Mouse (Mus musculus): ENCODE data around the gene Pex7.
A peak's percentile ranks its signal among the peaks of the same experiment; 100 is the strongest.

Gene Pex7

GRCm38 (mm10) chr10:19907246-19907804 lies at the start of gene Pex7:
Pex7 (minus strand) TSS chr10:19907689.
- peak; percentile 93 to 95 for DNase-seq

DNA sequence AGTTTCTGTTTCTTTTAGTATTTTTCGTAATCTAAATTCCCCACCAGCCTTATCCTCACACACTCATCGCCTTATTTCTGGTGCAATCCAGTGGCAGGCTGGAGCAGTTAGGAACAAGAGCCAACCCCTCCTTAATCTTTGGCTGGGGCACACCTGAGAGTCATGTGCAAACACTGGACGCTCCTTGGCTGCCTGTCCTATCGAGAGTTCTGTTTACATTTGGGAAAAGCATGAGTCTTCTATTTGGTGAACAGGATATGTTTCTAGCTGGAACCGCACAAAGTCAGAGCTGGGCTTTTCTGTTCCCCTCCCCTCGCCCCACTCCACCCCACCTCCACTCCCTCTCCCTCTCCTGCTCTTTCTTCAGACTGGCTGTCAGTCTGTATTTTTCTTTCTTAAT lies 49.3 kb upstream of the Pex7 start:
- no peak for DNase-seq

GRCm38 (mm10) chr10:19955817-19956216 lies 48.3 kb upstream of the Pex7 start:
- no peak for DNase-seq

DNA sequence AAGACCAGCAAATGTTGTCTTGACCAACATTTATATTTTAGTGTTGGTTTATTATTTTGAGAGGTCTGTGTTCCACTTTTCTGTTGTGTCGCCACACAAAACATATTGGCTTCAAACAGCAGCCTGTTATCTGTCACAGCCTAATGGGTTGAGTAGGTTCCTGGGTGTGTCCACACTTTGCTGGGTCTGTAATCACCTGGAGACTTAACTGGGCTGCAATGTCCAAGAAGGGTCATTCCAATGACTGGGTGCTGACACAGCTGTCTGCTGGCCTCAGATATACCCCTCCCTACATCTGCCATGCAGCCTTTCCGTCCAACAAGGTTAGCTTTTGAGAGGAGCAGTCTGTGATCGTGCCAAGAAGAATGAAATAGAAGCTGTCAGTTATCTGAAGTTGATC lies 47.1 kb upstream of the Pex7 start:
- no peak for DNase-seq

DNA sequence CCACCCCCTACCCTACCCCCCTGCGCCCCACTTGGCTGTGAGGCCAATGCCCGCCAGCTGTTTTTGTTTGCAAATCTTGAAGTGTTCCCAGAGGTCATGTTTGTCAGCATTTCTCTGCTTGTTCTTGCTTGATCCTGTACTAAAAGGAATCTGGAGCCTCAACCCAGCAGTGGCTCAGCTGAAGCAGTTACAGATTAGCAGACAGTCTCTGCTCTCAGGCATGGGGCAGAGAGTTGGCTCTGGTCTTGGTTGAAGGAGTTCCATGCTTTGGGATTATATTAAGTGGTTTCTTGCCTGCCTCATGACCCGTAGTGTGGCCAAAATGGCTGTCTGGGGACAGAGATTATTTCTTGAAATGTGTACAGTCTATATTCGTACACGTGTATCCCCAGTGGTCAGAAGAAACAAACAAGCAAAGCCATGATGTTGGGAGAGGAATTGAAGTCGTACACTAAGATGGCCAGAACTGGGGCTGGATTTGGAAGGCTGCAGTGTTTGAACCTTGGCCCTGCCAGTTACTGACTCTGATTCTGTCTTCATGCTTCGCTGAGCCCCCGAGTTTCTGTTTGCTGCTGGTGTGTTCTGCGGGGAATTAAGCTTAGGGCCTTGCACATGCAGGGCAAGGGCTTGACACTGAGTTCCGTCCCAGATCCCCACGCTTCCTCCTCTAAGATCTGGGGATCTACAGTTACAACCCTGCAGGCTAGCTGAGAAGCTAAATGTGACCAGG lies 45.7 kb upstream of the Pex7 start:
- DNase-seq = no peak

DNA sequence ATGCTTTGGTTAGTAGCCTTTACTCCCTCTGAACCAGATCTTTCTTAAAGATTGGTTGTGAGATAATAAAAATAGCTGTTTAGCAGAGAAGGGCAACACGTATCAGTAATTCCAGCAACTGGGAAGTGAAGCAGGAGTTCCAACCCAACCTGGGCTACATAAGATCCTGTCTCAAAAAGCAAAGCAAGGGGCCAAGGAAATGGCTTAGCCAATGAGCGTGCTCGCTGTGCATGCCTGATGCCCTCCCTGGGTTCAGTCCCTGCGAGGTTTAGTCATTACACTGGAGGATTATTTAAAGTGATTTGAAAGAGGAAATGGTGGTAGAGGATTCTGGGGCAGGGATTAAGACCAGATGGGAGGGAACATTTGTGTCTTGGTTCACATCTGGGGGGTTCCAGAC lies 41.6 kb upstream of the Pex7 start:
- DNase-seq = no peak

GRCm38 (mm10) chr10:19948381-19948780 lies 40.9 kb upstream of the Pex7 start:
- DNase-seq = no peak

- DNase-seq = no peak
Measured at GRCm38 (mm10) chr10:19947901-19948300, 40.4 kb upstream of the Pex7 start.

GRCm38 (mm10) chr10:19947441-19947840 lies 40.0 kb upstream of the Pex7 start:
- DNase-seq = no peak

DNA sequence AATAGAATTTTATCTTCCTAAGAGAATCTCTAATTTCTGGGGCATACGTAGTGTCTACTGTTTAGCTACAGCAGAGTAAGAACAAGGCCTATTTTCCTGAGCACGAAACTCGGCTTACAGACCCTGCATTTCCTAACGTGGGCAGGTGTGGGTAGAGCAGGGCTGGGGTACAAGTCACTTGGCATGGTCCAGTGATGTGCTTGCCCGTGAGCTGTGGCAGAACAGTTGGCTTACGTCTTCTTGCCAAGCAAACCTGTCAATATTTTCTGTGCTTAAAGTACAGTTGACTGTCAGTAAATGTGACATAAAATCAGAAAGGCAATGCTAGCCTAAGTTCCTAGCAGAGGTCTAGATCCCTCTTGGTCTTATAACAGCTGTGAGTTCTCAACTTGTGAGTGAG lies 39.2 kb upstream of the Pex7 start:
- no peak for DNase-seq

DNA sequence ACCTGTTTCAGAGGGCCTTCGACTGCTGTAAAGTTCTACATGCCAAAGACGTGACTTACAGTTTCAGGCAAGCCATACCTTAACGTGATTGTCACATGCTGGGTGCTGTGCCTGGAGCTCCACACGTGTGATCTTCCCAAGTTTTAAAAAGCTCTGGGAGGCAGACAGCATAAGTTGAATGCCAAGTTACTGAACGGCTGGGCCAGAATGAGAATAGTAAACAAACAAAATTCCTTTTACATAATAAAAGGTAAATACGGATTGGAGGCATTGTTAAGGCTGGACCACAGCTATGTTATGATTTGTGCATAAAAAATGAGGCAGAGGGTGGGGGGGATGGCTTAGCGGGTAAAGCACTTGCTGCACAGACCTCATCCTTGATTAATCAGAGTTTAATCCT lies 38.2 kb upstream of the Pex7 start:
- no peak for DNase-seq

DNA sequence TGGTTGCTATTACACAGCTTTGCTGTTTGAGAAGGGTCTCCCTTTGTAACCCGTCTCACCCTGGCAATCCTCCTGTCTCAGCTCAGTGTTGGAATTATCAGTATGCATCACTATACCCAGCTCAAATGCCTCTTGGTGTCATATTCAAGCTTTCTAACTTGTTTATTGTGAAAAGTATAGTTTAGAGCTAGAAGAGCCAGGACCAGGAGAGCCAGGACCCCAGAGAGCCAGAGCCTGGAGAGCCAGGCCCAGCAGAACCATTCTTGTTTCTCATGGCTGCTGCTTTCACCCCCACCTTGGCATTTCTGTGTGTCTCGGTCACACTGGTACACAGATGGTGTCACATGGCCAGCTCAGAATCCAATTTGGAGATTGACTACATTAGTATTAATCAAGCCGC lies 35.1 kb upstream of the Pex7 start:
- DNase-seq = no peak

- DNase-seq = no peak
Measured at GRCm38 (mm10) chr10:19941914-19942313, 34.4 kb upstream of the Pex7 start.

DNA sequence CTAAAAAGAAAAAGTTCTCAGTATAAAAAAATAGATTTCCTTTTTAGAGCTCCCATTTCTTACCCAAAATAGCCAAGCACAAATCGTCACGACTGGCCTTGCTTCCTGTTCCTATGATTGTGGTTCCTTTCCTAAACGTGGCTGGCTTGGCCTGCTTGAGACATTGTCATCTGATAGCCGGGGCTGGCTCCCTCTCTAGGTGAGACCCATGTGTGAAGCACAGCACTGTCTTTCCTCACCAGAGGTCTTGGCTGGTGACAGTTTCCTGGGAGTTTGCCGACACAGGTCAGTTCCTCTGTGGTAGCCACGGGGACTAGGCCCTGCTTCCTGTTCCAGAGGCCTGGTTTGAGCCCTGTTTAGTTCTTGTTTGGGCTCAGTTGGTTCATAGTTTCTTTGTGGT lies 33.6 kb upstream of the Pex7 start:
- DNase-seq = peak in 1 of 2 experiments; percentile 21

GRCm38 (mm10) chr10:19940626-19941025 lies 33.1 kb upstream of the Pex7 start:
- DNase-seq = no peak

- no peak for DNase-seq
Measured at GRCm38 (mm10) chr10:19940127-19940526, 32.6 kb upstream of the Pex7 start.

GRCm38 (mm10) chr10:19939282-19939705 lies 31.8 kb upstream of the Pex7 start:
- no peak for DNase-seq

GRCm38 (mm10) chr10:19938738-19939137 lies 31.2 kb upstream of the Pex7 start:
- no peak for DNase-seq

DNA sequence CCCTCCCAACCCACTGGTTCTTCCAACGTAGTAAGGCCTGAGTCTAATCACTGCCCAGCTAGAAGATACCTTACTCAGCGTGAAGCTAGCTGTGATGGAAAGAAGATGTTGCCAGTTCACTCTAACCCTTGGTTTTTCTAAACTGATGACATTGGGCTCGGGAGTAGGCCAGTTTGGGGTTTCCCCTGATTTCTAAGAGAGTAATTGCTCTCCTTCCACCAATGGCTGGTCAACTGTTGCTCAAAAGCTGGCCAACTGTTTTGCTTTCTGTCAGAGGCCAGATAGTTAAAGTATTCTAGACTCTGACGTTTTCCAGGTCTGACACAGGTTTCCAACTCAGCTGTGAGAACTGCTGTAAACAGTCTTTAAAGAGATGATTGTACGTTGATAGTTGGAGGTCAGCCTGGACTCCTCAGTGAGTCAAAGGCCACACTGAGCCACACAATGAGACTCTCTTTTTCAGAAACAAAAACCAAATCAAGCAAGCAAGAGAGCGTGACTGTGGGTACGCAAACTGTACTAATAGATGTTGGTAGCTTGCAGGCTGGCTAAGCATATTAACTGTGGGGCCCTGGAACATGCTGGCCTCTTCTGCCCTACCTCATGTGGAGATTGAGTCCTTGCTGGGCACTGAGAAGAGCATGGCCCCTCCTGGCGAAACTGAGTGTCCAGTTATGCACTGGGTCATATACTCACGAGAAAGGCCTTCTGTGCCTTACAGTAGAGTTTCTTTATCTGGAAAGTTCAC lies 29.6 kb upstream of the Pex7 start:
- no peak for DNase-seq

GRCm38 (mm10) chr10:19935821-19936367 lies 28.4 kb upstream of the Pex7 start:
- no peak for DNase-seq

DNA sequence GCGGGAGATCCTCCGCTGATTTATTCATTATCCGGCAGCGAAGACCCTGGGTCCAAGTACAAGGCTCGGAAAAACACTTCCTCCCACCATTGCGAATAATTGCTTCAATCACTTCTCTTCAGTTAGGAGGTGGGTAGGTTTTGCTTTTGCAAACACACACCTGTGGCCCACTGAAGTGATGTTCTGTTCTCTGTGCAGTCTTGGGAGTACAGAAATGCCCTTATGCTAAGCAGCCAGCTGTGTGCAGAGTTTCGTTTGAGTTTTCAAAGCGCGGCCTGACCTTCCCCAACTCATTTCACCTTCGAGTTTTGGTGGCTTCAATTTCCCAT lies 27.8 kb upstream of the Pex7 start:
- DNase-seq = no peak

DNA sequence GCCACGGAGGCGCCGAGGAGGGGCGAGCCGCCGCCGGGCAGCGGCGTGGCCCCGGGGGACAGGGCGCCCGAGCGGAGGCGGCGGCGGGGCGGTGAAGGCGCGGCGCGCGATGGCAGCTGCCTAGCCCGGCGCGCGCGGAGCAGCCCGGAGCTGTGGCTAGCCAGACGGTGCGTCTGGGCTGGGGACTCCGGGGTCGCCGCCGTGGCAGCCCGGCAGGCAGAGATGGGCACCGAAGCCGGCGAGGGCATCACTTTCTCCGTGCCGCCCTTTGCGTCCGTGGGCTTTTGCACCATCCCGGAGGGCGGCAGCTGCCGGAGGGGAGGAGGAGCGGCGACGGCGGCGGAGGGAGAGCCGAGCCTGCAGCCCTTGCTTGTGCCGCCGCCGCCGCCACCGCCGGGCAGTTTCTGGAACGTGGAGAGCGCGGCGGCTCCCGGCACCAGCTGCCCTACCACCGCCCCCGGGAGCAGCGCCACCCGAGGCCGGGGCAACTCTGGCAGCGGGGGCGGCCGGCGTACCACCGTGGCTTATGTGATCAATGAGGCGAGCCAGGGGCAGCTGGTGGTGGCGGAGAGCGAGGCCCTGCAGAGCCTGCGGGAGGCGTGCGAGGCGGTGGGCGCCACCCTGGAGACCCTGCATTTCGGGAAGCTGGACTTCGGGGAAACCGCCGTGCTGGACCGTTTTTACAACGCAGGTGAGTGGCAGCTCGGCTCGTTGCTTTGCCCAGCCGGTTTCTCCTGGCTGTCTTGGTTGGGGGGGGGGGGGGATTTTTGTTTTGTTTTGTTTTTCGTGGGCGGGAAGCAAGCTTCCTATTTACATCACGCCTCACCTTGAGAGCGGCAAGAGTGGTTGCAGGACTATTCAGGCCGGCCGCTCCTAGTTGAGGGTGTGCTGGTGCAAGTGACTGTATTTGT lies 27.1 kb upstream of the Pex7 start, which contains the start of gene Map3k5:
Gene Map3k5, plus strand, starts transcription at position 89 of the 911 bp plus-strand sequence.
- peak; percentile 56 to 75 for DNase-seq

Measured in cerebellum, adult 18-20 months (tissue).